Mouse (Mus musculus) heart, embryonic 13.5 days (tissue): ENCODE results near the gene Pak4. TPM values are rescaled to one million over a fixed set of nuclear protein-coding genes. Genes with fewer than 3 reads are reported as not detected.
A peak's percentile ranks its signal among the peaks of the same experiment; 100 is the strongest.
"Not testable (repeated sequence)": the region's sequence is repeated elsewhere in the genome, so short reads cannot be mapped to it uniquely, and the experiment has no call there.

Source experiments
- ATAC-seq: fragments of 200-750 bp; cut with Nextera tagmentation; 2 replicates; pipeline ENCODE4 v1.8.0; 2017; ENCODE audit warnings: moderate TSS enrichment; ENCODE audit not compliant: insufficient number of reproducible peaks, low FRiP score, low TSS enrichment; ENCODE audit errors: extremely low read depth
- H3K27ac ChIP-seq: fragments of 300-500 bp; sonication (generic); replicated peaks from 2 replicates; pipeline ENCODE4 v1.5.1; 2015; ENCODE audit warnings: moderate library complexity, mild to moderate bottlenecking, inconsistent platforms
- H3K27me3 ChIP-seq: fragments of 300-500 bp; sonication (generic); replicated peaks from 2 replicates; pipeline ENCODE4 v1.6.1; 2015; ENCODE audit warnings: mild to moderate bottlenecking, inconsistent platforms
- H3K36me3 ChIP-seq: fragments of 300-500 bp; sonication (generic); 2 replicates; pipeline ENCODE4 v1.6.1; 2015; ENCODE audit warnings: mild to moderate bottlenecking, inconsistent platforms
- H3K4me1 ChIP-seq: fragments of 300-500 bp; sonication (generic); 2 replicates; pipeline ENCODE4 v1.6.1; 2015; ENCODE audit warnings: inconsistent platforms
- H3K4me2 ChIP-seq: fragments of 300-500 bp; sonication (generic); 2 replicates; pipeline ENCODE4 v1.6.1; 2015; ENCODE audit warnings: inconsistent platforms, mild to moderate bottlenecking, moderate library complexity
- H3K4me3 ChIP-seq: fragments of 300-500 bp; sonication (generic); 2 replicates; pipeline ENCODE4 v1.5.1; 2015; ENCODE audit warnings: moderate library complexity, mild to moderate bottlenecking, inconsistent platforms
- H3K9ac ChIP-seq: fragments of 300-500 bp; sonication (generic); 2 replicates; pipeline ENCODE4 v1.6.1; 2015; ENCODE audit warnings: inconsistent platforms, mild to moderate bottlenecking, moderate library complexity
- H3K9me3 ChIP-seq: fragments of 300-500 bp; sonication (generic); 2 replicates; pipeline ENCODE4 v1.6.1; 2016; ENCODE audit warnings: inconsistent platforms
- WGBS: fragments of 180-500 bp; shearing (Covaris S2); methylation state at CpG from one replicate; pipeline ENCODE4 v1.1.7; 2015; ENCODE audit warnings: mixed read lengths; 5-methylcytosine and 5-hydroxymethylcytosine counted together
- polyA plus RNA-seq: library from polyadenylated mRNA; unstranded; fragments of >200 nt; fragmentation: Nextera tagmentation; extraction: Ambion mirVana; gene quantifications from 2 replicates; pipeline ENCODE4 v1.2.1, GENCODE M21; 2015

Pak4 gene
- polyA plus RNA-seq, 1 experiment from 2014 or later = 27.9 TPM

DNA sequence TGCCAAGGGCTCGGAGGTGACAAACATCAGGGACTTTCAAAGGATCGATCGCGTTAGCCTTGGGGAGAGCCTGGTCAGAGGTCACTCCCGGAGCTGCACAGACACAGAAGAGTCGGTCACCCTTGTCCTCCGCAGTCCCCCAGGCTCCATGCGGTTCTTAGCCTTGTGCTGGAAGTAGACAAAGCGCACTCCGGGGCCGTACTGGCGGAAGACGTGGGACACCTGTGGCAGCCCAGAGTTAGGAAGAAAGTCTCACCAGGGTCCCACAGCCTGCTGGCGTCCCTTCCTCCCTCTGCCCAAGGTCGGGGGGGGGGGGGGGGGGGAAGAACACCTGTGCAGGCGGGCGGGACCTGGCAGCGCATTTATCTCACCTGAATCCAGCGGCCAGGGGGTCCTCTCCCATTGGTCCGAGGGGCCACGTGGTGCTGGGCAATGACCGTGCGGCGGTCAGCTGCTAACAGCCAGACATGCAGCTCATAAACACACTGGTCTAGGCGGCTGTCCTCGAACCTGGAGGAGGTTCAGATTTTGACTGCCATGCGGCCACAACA lies 53.9 kb downstream of the Pak4 start:
- 8% methylated on average over 25 of the region's 27 CpGs for WGBS
- H3K27me3 ChIP-seq = peaks cover 72% of the 10 kb centered on the region

DNA sequence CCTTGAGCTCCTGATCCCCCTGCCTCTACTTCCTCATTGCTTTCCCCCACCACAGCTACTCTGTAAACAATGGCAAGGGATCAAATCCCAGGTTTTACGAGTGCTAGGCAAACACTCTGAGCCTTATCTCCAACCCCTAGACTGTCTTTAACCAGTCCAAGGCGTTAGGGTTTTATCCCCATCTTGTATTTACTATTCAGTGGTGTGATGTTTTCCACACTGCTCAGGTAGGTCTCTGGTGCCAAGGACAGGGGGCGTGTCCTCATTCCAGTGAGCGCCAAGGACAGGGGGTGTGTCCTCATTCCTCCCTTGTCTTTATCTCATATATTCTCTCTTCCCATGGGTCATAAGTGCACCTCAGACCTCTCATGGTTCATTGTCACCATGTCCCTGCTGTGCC lies 57.5 kb downstream of the Pak4 start, which contains the start of gene Sycn:
Gene Sycn, plus strand, starts transcription at position 360 of the 400 bp plus-strand sequence.
- 54% methylated on average over 4 of the region's 4 CpGs for WGBS
- peaks cover 7% of the 10 kb centered on the region for H3K4me1 ChIP-seq
- no peak within 1 kb of the TSS for H3K9ac ChIP-seq
- ATAC-seq = no peak
- no peaks in the 10 kb centered on the region for H3K9me3 ChIP-seq
- H3K27me3 ChIP-seq = peaks cover 39% of the 10 kb centered on the region
- no peak within 1 kb of the TSS for H3K4me2 ChIP-seq
- H3K36me3 ChIP-seq = no peaks in the 10 kb centered on the region
- no peak within 1 kb of the TSS for H3K4me3 ChIP-seq
- no peak within 1 kb of the TSS for H3K27ac ChIP-seq

More for the DNA sequence above, 53.9 kb downstream of the Pak4 start:
- Histone ChIP-seq H3K4me3 (peak overlapping the region; percentile 25), H3K9ac (no peak overlapping the region), H3K27ac (no peak overlapping the region), H3K4me2 (peak overlapping the region; percentile 58), H3K9me3 (no peaks in the 10 kb centered on the region), H3K36me3 (no peaks in the 10 kb centered on the region), H3K4me1 (peaks cover 18% of the 10 kb centered on the region)
- no peak for ATAC-seq

DNA sequence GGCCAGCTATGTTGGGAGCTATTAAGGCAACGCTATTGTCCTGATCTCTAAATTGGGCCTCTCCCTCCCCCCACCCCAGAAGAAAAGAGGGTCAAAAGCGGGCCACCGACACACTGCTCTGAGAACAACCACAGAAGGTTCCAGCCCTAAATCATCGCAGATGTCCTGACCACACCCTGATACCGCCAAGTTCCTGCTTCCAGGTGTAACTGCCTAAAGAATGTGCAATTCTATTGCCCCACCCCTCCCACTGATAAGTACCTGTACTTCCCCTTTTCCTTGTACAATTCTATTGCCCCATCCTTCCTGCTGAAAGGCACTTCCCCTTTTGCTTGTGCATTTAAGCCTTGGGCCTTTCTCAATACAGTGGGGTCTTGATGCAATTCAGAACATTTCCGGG lies 59.1 kb downstream of the Pak4 start:
- not testable (repeated sequence) for H3K27ac ChIP-seq, H3K9me3 ChIP-seq, ATAC-seq, H3K4me3 ChIP-seq, H3K36me3 ChIP-seq, H3K9ac ChIP-seq, H3K4me1 ChIP-seq, H3K4me2 ChIP-seq
- WGBS = 77% methylated on average over 6 of the region's 6 CpGs
- H3K27me3 ChIP-seq = peaks cover 23% of the 10 kb centered on the region

DNA sequence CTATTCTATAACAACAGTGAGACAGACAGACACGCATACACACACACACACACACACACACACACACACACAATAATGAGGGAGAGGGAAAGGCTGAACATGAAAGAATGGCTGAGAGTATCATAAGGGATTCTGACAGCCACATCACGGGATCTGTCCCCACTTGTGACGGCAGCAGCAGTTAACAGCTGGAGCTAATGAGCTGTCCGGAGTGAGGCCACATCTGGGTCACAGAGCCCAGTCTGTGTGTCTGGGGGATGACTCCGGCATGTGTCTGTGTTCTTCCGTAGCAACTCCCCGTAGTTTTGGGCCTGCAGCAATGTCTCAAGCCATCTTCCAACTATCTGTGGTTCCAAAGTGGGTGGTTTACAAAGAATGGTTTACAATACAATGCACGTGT lies 66.0 kb downstream of the Pak4 start:
- Histone ChIP-seq H3K4me3 (no peak overlapping the region), H3K4me1 (peaks cover 3% of the 10 kb centered on the region; the same call in 1 of the 2 replicates), H3K9ac (no peak overlapping the region), H3K27ac (no peak overlapping the region), H3K9me3 (no peaks in the 10 kb centered on the region), H3K27me3 (no peaks in the 10 kb centered on the region), H3K36me3 (no peaks in the 10 kb centered on the region), H3K4me2 (no peak overlapping the region)
- 81% methylated on average over 8 of the region's 8 CpGs for WGBS
- no peak for ATAC-seq

DNA sequence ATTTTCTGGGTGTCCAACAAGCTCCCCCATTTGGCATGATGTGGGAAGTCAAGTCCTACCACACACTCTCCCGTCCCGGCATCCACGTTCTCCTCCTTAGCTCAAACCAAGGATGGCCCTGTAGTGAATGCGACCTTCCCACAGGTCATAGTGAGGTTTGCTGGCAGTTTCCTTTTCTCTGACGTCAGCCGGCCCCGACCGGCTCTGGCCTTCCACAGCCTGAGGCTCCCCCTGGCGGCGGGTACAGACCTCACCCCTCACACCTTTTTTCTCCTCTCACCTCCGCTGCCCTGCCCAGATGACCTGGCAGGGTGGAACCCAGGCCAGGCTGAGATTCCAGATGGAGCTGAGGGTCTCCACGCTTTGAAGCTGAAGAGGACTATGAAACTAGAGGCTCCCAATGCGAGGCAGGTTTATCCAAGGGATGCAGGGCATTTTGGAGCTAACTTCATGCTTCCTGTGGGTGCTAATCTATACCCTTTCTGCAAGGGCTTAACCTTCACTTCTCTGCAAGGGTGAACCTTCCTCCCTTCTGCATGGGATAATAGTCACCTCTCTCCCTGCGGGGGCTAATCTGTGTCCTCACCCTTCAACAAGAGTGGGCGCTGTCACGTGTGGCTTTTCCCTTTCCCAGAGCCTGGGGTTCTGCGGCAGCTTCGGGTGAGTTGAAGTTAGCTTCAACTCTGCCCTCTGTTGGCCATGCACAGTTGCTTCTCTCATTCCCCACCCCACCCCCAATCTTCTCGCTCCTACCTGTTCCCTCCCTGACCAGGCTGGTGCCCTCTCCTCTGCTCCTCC lies 69.9 kb downstream of the Pak4 start:
- no peak for ATAC-seq
- H3K36me3 ChIP-seq = no peaks in the 10 kb centered on the region
- 4% methylated on average over 19 of the region's 19 CpGs for WGBS
- H3K9ac ChIP-seq = no peak overlapping the region
- no peaks in the 10 kb centered on the region for H3K9me3 ChIP-seq
- H3K27ac ChIP-seq = no peak overlapping the region
- no peak overlapping the region for H3K4me3 ChIP-seq
- no peaks in the 10 kb centered on the region for H3K27me3 ChIP-seq
- 0 out of 2 replicates have a peak, but pooled peaks cover 3% of the 10 kb centered on the region for H3K4me1 ChIP-seq
- H3K4me2 ChIP-seq = peak overlapping the region; percentile 18

DNA sequence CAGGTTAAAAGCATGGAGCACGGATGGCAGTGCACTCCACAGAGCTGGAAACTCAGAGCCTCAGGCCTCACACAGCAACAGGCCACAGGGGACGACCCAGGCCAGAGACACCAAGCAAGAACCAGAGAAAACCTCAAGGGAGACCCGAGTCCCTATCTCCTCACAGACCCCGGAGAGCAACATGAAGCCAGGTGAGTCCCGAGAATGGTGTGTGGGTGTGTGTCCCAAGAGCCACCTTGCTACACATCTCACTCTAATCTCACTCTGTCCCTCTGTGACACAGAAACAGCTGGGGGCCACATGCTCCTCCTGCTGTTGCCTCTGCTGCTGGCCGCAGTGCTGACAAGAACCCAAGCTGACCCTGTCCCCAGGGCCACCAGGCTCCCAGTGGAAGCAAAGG lies 75.4 kb downstream of the Pak4 start, which contains the start of gene Ifnl3:
Gene Ifnl3, plus strand, starts transcription at position 301 of the 400 bp plus-strand sequence.
- not testable (repeated sequence) for H3K27ac ChIP-seq, H3K36me3 ChIP-seq, H3K27me3 ChIP-seq, ATAC-seq, H3K9me3 ChIP-seq, H3K4me2 ChIP-seq, H3K4me3 ChIP-seq, H3K9ac ChIP-seq, H3K4me1 ChIP-seq
- WGBS = 54% methylated on average over 5 of the region's 6 CpGs

DNA sequence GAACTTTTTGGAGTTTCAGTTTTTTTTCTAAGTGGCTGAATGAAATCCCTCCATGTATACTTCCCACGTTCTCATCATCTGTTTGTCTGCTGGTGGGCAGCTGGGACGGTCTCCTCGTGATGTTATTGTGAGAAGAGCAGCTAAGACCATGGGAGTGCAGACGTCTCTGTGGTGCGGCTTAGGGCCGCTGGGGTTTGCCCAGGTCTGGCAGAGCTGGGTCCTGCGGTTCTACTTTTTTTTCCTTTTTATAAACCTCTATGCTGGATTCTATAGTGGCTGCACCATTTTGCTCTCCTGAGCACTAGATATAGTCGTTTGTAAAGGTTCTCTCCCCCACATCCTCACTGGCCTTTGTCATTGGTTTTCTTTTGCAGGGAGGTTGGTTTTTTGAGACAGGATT lies 86.5 kb downstream of the Pak4 start:
- H3K9ac ChIP-seq = no peak overlapping the region
- H3K4me1 ChIP-seq = no peaks in the 10 kb centered on the region
- H3K9me3 ChIP-seq = no peaks in the 10 kb centered on the region
- no peak overlapping the region for H3K27ac ChIP-seq
- H3K27me3 ChIP-seq = peaks cover 4% of the 10 kb centered on the region; the same call in 1 of the 2 replicates
- 66% methylated on average over 8 of the region's 8 CpGs for WGBS
- ATAC-seq = no peak
- no peak overlapping the region for H3K4me2 ChIP-seq
- no peaks in the 10 kb centered on the region for H3K36me3 ChIP-seq
- H3K4me3 ChIP-seq = no peak overlapping the region

DNA sequence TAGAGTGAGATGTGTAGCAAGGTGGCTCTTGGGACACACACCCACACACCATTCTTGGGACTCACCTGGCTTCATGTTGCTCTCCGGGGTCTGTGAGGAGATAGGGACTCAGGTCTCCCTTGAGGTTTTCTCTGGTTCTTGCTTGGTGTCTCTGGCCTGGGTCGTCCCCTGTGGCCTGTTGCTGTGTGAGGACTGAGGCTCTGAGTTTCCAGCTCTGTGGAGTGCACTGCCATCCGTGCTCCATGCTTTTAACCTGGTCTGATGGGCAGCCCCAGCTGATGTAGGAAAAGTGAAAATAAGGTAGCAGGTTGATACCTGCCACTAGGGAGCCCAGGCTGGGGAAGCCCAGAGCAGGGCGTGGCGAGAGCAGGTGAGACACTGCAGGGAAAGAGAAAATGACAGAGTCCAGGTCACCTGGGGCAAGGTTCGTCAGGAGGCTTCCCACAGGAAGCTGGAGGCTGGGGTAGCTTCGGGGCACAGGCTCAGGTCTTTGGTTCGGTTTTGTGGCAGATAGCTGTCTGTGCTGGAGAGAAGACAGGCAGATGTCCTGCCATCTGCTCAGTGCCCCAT lies 87.5 kb downstream of the Pak4 start, which contains the start of gene Ifnl2:
Gene Ifnl2, minus strand, starts transcription at position 51 of the 570 bp plus-strand sequence.
- not testable (repeated sequence) for H3K4me3 ChIP-seq, H3K9me3 ChIP-seq, H3K36me3 ChIP-seq, H3K4me1 ChIP-seq, H3K9ac ChIP-seq, H3K27me3 ChIP-seq, H3K27ac ChIP-seq, H3K4me2 ChIP-seq, ATAC-seq
- 45% methylated on average over 8 of the region's 8 CpGs for WGBS

DNA sequence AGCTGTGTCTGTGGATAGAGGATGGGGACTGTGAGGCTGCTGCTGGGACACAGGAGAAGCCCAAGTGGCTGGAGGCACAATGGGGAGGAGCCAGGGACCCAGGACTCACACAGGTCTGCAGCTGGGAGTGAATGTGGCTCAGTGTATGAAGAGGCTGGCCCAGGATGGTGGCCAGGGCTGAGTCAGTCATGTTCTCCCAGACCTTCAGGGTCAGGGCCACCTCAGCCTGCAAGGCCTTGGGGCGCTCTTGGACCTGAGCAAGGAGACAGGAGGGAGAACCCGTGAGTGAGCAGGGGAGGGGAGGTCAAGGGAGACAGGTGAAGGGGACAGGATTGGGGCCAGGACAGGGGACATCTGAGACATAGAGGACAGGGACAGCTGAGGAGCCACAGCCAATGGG lies 88.9 kb downstream of the Pak4 start:
- H3K36me3 ChIP-seq, H3K9ac ChIP-seq, ATAC-seq, H3K9me3 ChIP-seq, H3K27me3 ChIP-seq, H3K4me1 ChIP-seq, H3K27ac ChIP-seq, H3K4me2 ChIP-seq, H3K4me3 ChIP-seq: not testable (repeated sequence)
- WGBS = 55% methylated on average over 2 of the region's 2 CpGs
